Mouse (Mus musculus): ENCODE data around the gene Sec14l2. TPM values are rescaled to one million over a fixed set of nuclear protein-coding genes. Genes with fewer than 3 reads are reported as not detected.

Gene Sec14l2
- polyA plus RNA-seq, 1 experiment from 2014 or later = 5.8 TPM

DNA sequence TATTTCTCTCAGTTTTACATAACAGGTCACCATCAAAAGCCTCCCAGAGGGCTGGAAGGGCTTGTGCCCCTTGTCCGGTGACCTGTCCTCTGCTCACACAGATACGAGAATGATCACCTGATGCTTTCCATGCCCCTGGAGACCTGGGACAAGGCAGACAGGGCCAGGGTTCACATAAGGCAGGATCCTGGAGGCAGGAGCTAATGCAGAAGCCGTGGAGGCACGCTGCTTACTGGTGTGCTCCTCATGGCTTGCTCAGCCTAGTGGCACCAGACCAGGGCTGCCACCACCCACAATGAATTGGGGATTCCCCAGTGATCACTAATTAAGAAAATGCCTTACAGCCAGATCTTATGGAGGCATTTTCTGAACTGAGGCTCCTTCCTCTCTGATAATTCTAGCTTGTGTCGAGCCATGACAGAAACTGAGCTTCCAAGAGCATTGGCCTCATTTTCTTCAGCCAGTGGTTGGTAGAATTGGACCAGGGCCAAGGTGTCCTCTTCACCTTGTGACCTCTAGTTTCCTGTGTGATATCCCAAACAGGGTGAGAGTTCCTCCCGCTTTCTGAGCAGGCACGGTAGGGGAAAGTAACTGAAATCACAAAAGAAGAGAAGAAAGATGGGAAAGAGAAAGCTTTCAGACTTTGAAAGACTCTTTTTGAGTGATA is 44.8 kb downstream of the Sec14l2 start:
- Histone ChIP-seq H3K27ac (no peak overlapping the region), H3K4me1 (replicated peaks) (no peaks in the 10 kb centered on the region), H3K4me2 (no peak overlapping the region), H3K27me3 (no peaks in the 10 kb centered on the region), H3K36me3 (no peaks in the 10 kb centered on the region), H3K9ac (no peak overlapping the region), H3K9me3 (replicated peaks) (no peaks in the 10 kb centered on the region), H3K4me3 (replicated peaks) (no peak overlapping the region)
- DNase-seq (no peak), ATAC-seq (ENCODE audit: low read depth) (no peak)
- whole genome bisulfite sequencing (ENCODE audit: insufficient replicate concordance) = 53% methylated on average over 7 of the region's 7 CpGs

GRCm38 (mm10) chr11:4076633-4077032 is 46.6 kb downstream of the Sec14l2 start:
- H3K4me2 ChIP-seq = no peak overlapping the region
- no peaks in the 10 kb centered on the region for H3K36me3 ChIP-seq
- H3K27me3 ChIP-seq = no peaks in the 10 kb centered on the region
- no peaks in the 10 kb centered on the region for H3K9me3 ChIP-seq (replicated peaks)
- DNase-seq (no peak), ATAC-seq (ENCODE audit: low read depth) (no peak)
- no peak overlapping the region for H3K4me3 ChIP-seq (replicated peaks)
- WGBS (ENCODE audit: insufficient replicate concordance) = 10% methylated on average over 8 of the region's 8 CpGs
- H3K4me1 ChIP-seq (replicated peaks) = no peaks in the 10 kb centered on the region
- H3K9ac ChIP-seq = no peak overlapping the region
- no peak overlapping the region for H3K27ac ChIP-seq

- 59% methylated on average over 1 of the region's 1 CpGs for WGBS (ENCODE audit: insufficient replicate concordance)
- Histone ChIP-seq H3K9me3 (replicated peaks) (no peaks in the 10 kb centered on the region), H3K4me1 (replicated peaks) (no peaks in the 10 kb centered on the region), H3K4me2 (no peak overlapping the region), H3K27me3 (no peaks in the 10 kb centered on the region), H3K36me3 (no peaks in the 10 kb centered on the region), H3K4me3 (replicated peaks) (no peak overlapping the region), H3K27ac (no peak overlapping the region), H3K9ac (no peak overlapping the region)
- DNase-seq = no peak
- no peak for ATAC-seq (ENCODE audit: low read depth)
Observed at GRCm38 (mm10) chr11:4069664-4070063, 53.6 kb downstream of the Sec14l2 start.

- H3K36me3 ChIP-seq = no peaks in the 10 kb centered on the region
- 43% methylated on average over 5 of the region's 5 CpGs for WGBS (ENCODE audit: insufficient replicate concordance)
- ATAC-seq (ENCODE audit: low read depth) (no peak), DNase-seq (no peak)
- H3K9me3 ChIP-seq (replicated peaks) = no peaks in the 10 kb centered on the region
- H3K9ac ChIP-seq = no peak within 1 kb of the TSS
- H3K27me3 ChIP-seq = no peaks in the 10 kb centered on the region
- no peak within 1 kb of the TSS for H3K4me3 ChIP-seq (replicated peaks)
- no peak within 1 kb of the TSS for H3K4me2 ChIP-seq
- no peak within 1 kb of the TSS for H3K27ac ChIP-seq
- no peaks in the 10 kb centered on the region for H3K4me1 ChIP-seq (replicated peaks)
Observed at GRCm38 (mm10) chr11:4064627-4065122, 58.5 kb downstream of the Sec14l2 start, which contains the start of gene Sec14l3. Gene Sec14l3 (plus strand): TSS chr11:4064841.

- no peak overlapping the region for H3K27ac ChIP-seq
- no peaks in the 10 kb centered on the region for H3K36me3 ChIP-seq
- H3K4me2 ChIP-seq = no peak overlapping the region
- no peak overlapping the region for H3K9ac ChIP-seq
- ATAC-seq (ENCODE audit: low read depth) (no peak), DNase-seq (no peak)
- WGBS (ENCODE audit: insufficient replicate concordance) = 40% methylated on average over 6 of the region's 6 CpGs
- H3K27me3 ChIP-seq = no peaks in the 10 kb centered on the region
- H3K4me3 ChIP-seq (replicated peaks) = no peak overlapping the region
- H3K9me3 ChIP-seq (replicated peaks) = no peaks in the 10 kb centered on the region
- no peaks in the 10 kb centered on the region for H3K4me1 ChIP-seq (replicated peaks)
Observed at GRCm38 (mm10) chr11:4062981-4063380, 60.2 kb downstream of the Sec14l2 start.

DNA sequence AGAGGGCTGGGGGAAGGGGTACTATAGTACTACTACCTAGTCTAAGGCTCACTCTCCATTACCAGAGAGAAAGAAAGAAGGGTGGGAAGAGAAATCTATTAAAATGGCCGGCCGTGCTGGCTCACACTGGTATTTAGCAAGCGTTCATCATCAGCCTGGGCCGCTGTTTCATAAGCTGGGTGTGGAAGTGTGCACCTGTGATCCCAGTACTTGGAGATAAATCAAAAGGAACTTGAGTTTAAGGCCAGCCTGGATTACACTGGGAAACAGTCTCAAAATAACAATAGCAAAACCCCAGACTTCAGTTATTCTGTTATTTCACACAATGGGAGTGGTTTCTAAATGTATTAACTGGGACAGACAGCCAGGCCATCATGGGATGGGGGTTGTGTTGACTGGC is 60.7 kb downstream of the Sec14l2 start:
- Histone ChIP-seq H3K9ac (no peak overlapping the region), H3K27ac (no peak overlapping the region), H3K9me3 (replicated peaks) (no peaks in the 10 kb centered on the region), H3K4me3 (replicated peaks) (no peak overlapping the region), H3K36me3 (no peaks in the 10 kb centered on the region), H3K27me3 (no peaks in the 10 kb centered on the region), H3K4me1 (replicated peaks) (no peaks in the 10 kb centered on the region), H3K4me2 (no peak overlapping the region)
- DNase-seq (no peak), ATAC-seq (ENCODE audit: low read depth) (no peak)
- WGBS (ENCODE audit: insufficient replicate concordance) = 64% methylated on average over 4 of the region's 4 CpGs

- ATAC-seq (ENCODE audit: low read depth) = no peak
- 56% methylated on average over 5 of the region's 5 CpGs for WGBS (ENCODE audit: insufficient replicate concordance)
- Histone ChIP-seq H3K4me3 (replicated peaks) (no peak overlapping the region), H3K9me3 (replicated peaks) (no peaks in the 10 kb centered on the region), H3K9ac (no peak overlapping the region), H3K27me3 (no peaks in the 10 kb centered on the region), H3K4me2 (no peak overlapping the region), H3K4me1 (replicated peaks) (no peaks in the 10 kb centered on the region), H3K27ac (no peak overlapping the region), H3K36me3 (no peaks in the 10 kb centered on the region)
- DNase-seq = no peak
Observed at GRCm38 (mm10) chr11:4060866-4061575, 62.2 kb downstream of the Sec14l2 start.

DNA sequence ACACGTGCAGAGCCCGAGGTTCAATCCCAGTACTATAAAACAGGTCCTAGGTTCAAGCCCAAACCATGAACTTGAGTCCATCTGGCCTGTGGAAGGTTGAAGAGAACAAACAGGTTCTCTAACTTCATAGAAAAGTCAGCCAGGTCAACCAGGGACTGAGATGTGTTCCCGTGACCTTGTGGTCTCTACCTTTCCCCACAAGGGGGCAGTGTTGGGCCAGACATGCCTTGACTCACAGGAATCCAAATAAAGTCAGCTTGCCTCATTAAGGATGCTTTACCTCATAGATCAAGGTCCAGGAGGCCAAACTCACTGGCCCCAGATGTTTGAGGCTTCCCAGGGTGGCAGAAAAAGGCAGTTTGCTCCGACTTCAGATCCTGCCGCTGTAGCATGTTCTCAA is 69.6 kb downstream of the Sec14l2 start:
- peak; percentile 31 for DNase-seq
- WGBS (ENCODE audit: insufficient replicate concordance) = 15% methylated on average over 5 of the region's 5 CpGs
- Histone ChIP-seq H3K4me3 (replicated peaks) (no peak overlapping the region), H3K27ac (no peak overlapping the region), H3K9me3 (replicated peaks) (no peaks in the 10 kb centered on the region), H3K4me1 (replicated peaks) (no peaks in the 10 kb centered on the region), H3K4me2 (no peak overlapping the region), H3K36me3 (no peaks in the 10 kb centered on the region), H3K9ac (no peak overlapping the region), H3K27me3 (no peaks in the 10 kb centered on the region)
- no peak for ATAC-seq (ENCODE audit: low read depth)

DNA sequence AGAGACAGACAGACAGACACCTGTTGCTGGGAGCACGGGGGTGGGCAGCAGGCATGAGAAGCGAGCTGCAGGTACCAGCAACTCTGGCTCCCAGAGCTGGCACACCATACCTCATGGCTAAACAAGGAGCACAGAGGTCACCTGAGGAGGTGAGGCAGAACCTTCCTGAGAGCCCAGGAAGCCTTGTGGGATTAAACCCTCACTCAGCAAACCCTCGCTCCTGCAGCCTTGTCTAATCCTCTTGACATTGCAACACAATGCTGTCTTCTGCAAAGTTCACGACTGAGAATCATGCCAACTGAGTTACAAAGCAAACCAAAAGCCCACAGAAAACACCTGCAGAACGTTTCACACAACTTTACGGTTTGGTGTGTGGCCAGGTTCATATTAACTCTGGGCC is 74.8 kb downstream of the Sec14l2 start:
- Histone ChIP-seq H3K36me3 (no peaks in the 10 kb centered on the region), H3K4me1 (replicated peaks) (no peaks in the 10 kb centered on the region), H3K27me3 (no peaks in the 10 kb centered on the region), H3K9ac (no peak overlapping the region), H3K4me3 (replicated peaks) (no peak overlapping the region), H3K4me2 (no peak overlapping the region), H3K9me3 (replicated peaks) (no peaks in the 10 kb centered on the region), H3K27ac (no peak overlapping the region)
- ATAC-seq (ENCODE audit: low read depth) = no peak
- DNase-seq = no peak
- WGBS (ENCODE audit: insufficient replicate concordance) = 66% methylated on average over 6 of the region's 6 CpGs

- Histone ChIP-seq H3K36me3 (no peaks in the 10 kb centered on the region), H3K27ac (no peak overlapping the region), H3K4me2 (no peak overlapping the region), H3K4me3 (replicated peaks) (no peak overlapping the region), H3K4me1 (replicated peaks) (no peaks in the 10 kb centered on the region), H3K9me3 (replicated peaks) (no peaks in the 10 kb centered on the region), H3K9ac (no peak overlapping the region), H3K27me3 (no peaks in the 10 kb centered on the region)
- DNase-seq = no peak
- WGBS (ENCODE audit: insufficient replicate concordance) = 81% methylated on average over 2 of the region's 2 CpGs
- ATAC-seq (ENCODE audit: low read depth) = no peak
Observed at GRCm38 (mm10) chr11:4047766-4048165, 75.4 kb downstream of the Sec14l2 start.

All from liver, embryonic 13.5 days (tissue).